Mouse (Mus musculus): ENCODE results near the gene Smad9.

Smad9 gene

GRCm38 (mm10) chr3:54755145-54756041 is at the start of gene Smad9:
Smad9 (plus strand) TSS chr3:54755582.
- no peak for DNase-seq (ENCODE audit: low read depth, low spot score)

GRCm38 (mm10) chr3:54708972-54709371 is 46.4 kb upstream of the Smad9 start:
- DNase-seq (ENCODE audit: low read depth, low spot score) = no peak

- DNase-seq (ENCODE audit: low read depth, low spot score) = no peak
Measured at GRCm38 (mm10) chr3:54714253-54714652, 41.1 kb upstream of the Smad9 start, which contains the start of gene Gm21958. Gm21958 (minus strand) TSS chr3:54714353.

- DNase-seq (ENCODE audit: low read depth, low spot score) = no peak
Measured at GRCm38 (mm10) chr3:54715461-54715860, 39.9 kb upstream of the Smad9 start.

- no peak for DNase-seq (ENCODE audit: low read depth, low spot score)
Measured at GRCm38 (mm10) chr3:54717348-54717747, 38.0 kb upstream of the Smad9 start.

DNA sequence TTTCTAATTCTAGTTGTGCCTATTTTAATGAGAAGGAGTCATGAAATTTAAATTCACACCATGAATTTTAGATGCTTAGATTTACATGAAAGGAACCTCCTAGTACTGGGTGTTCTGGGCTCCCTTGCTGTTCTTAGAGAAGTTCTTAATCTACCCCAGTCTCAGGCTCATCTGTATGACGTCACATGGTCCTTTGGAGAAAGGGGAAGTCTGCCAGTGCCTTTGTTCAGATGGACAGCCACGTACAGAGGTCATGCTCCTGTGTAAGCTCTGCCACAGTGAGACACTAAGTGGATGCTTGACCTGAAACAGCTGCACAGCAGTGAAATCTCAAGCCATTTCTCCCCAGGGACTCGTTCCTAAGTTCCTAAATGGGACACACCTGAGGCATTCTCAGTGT is 36.4 kb upstream of the Smad9 start:
- DNase-seq (ENCODE audit: low read depth, low spot score) = no peak

GRCm38 (mm10) chr3:54723741-54724500 is 31.5 kb upstream of the Smad9 start:
- no peak for DNase-seq (ENCODE audit: low read depth, low spot score)

GRCm38 (mm10) chr3:54725344-54725743 is 30.0 kb upstream of the Smad9 start:
- DNase-seq (ENCODE audit: low read depth, low spot score) = no peak

GRCm38 (mm10) chr3:54727588-54727987 is 27.8 kb upstream of the Smad9 start:
- DNase-seq (ENCODE audit: low read depth, low spot score) = no peak

DNA sequence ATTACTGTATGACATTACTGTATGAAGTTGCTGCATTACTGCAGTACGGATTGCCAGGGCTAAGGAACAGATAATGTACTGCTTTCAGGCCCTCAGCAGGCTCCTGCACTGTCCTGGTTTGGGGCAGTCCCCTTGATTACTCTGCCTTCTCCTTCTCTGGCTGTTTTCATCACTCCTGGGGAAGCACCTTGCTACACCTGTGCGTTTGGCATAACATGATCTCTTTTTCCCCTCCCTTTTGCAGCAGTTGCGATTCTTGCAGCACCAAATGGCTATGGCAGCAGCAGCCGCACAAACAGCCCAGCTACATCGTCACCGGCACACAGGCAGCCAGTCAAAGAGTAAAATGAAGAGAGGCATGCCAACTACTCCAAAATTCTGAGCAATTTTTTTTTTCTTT is 27.3 kb upstream of the Smad9 start:
- DNase-seq (ENCODE audit: low read depth, low spot score) = no peak

DNA sequence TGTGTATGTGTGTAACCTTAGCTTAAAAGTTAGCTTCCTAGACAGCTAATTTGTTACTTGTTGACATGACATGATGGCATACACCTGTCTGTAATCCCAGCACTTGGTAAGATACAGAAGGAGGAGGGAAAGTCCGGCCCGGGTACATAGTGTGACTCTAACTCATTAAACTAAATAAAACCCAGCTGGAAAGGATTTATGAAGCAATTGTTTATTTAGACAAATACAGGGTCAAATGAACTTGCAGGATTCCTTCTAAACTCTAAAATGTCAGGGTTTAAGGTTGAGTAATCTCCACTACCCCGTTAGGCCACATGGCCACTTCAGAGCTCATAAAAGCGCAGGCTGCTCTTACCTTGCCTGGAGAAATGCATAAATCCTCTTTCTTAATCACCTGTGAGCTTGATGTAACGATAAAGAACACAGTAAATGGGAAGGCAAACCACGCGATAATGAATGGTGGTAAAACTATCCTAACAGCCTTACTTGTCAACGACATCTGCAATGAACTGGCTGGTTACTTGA is 23.7 kb upstream of the Smad9 start:
- no peak for DNase-seq (ENCODE audit: low read depth, low spot score)

GRCm38 (mm10) chr3:54732371-54732770 is 23.0 kb upstream of the Smad9 start:
- DNase-seq (ENCODE audit: low read depth, low spot score) = no peak

GRCm38 (mm10) chr3:54734411-54735246 is 20.8 kb upstream of the Smad9 start:
- peak; percentile 93 for DNase-seq (ENCODE audit: low read depth, low spot score)

DNA sequence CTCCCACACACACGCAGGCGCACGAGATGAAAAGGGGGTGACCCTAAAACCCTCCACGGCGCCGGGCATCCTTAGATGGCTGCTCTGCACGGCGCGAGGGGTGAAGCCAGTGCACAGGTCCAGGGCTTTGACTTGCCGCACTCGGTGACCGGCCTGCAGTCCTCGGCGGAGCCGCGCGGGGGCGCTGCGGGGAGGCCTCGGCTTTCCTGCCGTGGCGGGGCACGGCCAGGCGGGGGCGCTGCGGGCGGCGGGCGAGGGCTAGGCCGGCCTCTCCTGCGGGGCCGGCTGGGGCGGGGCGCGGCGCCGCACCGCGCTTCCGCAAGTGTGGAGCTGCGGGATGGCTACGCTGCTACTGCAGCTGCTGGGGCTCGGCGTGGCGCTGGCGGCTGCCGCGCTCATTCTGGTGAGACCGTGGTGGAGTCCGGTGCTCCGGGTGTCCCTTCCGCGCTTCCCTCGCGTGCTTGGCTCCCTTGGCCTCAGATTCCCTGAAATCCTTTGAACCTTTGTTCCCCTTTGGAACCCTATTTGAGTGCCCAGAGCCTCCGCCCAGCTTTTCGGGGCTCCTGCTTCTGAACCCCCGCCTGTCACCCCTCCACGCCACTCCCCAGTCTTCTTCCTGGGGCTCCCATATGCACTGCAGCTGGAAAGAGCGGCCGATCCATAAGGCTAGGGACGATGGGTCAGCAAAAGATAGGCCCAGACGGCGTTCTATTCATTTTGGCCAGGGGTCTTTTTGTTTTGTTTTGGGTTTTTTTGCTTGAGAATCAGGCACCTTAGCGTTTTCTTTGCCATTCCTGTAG is 19.9 kb upstream of the Smad9 start, which contains the start of the genes Exosc8 and Alg5:
Gene Exosc8, minus strand, starts transcription at position 147 of the 800 bp plus-strand sequence.
Gene Alg5, plus strand, starts transcription at position 293 of the 800 bp plus-strand sequence.
- peak; percentile 74 for DNase-seq (ENCODE audit: low read depth, low spot score)

DNA sequence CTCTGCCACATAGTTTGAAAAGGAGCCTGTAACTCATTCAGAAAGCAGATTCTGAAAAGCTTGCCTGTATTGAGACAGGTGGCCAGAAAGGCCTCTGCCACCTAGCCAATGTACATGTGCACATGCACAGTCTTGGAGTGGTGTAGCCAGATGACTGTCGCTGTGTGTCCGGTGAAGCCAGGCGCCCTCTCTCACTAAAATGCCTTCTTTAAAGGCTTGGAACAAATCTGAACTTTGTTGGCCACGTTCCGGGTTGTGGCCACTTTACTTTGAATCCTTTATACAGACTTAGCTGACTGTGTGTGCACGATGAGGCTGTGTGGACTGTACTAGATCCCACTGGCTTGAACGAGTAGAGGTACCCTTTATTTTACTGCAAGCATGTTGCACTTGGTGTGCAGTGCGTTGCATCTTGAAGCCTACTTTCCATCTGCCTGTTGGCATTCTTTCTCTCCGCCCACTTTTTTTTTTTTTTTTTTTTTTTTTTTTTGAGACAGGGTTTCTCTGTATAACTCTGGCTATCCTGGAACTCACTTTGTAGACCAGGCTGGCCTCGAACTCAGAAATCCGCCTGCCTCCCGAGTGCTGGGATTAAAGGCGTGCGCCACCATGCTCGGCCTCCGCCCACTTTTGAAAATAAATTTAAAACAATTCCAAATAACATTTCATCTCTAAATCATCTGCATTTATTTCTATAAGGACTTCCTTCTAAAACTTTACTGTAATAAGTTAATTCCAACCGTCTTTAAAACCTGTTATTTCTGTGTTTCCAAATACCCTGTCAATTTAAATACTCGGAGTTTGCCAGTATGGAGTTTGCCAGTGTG is 19.1 kb upstream of the Smad9 start:
- no peak for DNase-seq (ENCODE audit: low read depth, low spot score)

DNA sequence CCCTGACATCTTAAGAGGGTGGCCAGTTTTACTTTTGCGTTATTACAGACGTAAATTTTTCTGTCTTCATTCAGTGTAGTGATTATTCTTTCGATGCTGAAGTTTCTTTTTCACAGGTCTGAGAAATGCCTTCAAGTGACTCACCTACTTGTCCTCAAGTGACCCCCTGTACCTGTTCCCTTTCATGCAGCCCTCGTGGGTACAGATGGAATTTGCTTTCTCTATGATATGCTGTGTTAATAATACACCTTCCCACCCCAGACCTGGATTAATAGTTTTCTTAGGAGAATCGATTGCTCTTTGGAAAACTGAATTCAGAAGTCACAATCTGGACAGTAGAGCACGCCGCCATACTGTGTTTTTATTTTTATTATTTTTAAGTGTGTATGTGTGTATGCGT is 18.1 kb upstream of the Smad9 start:
- no peak for DNase-seq (ENCODE audit: low read depth, low spot score)

DNA sequence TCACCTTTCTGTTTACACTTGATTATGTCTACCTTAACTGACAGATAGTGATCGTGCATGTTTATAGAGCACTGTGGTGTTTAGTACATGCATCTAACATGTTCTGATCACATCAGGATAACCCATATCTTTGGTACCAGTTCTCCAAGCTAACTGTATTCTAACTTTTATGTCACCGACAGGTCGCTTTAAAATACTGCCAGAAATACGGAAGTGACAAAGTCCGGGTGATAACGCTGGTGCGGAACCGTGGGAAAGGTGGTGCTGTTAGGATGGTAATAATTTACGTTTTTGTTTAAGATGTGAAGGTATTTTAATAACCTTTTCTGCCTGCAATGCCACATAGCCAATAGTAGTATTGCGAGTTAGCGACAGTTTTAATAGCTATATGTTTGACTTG is 13.4 kb upstream of the Smad9 start:
- no peak for DNase-seq (ENCODE audit: low read depth, low spot score)

DNA sequence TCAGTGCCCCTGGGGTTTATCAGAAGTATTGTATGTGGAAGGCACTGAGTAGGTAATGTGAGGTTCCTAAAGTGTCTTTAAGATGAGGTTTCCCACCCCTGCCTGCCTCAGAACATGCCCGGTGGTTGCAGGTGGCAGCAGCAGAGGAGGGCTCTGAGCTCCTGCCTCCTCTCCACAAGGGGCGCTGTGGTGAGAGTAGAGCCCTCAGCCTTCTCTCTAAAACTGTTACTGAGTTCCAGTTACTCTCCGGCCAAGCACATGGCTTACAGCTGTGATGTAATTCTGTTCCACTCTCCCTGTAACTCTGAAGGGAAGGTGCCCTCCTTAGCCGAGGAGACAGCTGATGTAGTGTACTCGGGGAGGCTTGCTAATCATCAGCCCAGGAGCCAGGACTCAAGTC is 9.6 kb upstream of the Smad9 start:
- no peak for DNase-seq (ENCODE audit: low read depth, low spot score)

DNA sequence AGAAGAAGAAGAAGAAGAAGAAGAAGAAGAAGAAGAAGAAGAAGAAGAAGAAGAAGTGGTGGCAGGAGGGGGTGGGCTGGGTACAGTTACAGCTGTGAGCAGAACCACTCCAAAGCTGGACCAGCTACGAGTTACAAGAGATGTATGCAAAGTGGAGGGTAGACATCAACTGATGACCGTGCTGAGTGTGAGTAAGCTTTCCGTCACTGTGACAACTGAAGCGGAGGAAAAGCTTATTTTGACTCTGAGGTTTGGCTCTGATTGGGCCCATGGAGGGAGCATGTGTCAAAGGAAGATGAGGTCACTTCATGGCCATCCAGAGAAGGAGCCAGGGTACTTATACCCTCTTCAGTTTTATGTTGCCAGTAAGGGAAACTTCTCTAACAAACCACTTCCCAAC is 2.0 kb upstream of the Smad9 start:
- DNase-seq (ENCODE audit: low read depth, low spot score) = no peak

DNA sequence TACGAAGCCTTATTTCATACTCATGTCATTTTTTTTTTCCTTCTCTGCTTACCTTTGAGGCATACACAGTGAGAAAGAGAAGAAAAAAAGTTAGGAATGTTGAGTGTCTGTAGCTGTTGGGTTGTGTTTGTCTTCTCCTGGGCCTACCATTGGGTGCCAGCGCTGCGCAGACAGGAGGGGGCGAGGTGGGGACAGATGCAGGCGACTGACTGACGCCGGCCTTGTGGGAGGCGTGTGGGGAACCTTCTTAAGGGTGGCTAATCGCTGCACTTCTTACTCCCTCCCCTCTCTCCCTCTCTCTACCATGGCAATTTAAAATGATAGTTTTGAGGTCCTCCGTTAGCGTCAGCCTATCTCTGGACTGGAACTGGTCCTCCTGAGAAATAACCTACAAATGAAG is 676 bp downstream of the Smad9 start:
- no peak for DNase-seq (ENCODE audit: low read depth, low spot score)

Measured in forelimb bud, embryonic 11.5 days (tissue).